Mouse (Mus musculus) left cerebral cortex, postnatal 25 days (tissue): ENCODE measurements around the gene Lsm7. TPM values are rescaled to one million over a fixed set of nuclear protein-coding genes. Genes with fewer than 3 reads are reported as not detected.

Experiments used
- DNase-seq, 2 experiments: peaks; one replicate each; pipeline ENCODE4 v3.0.0; 2022; ENCODE audit warnings: low spot score in 2 of 2, mixed read lengths in 1 of 2
- intact Hi-C: fragments of 180-260 bp; cut with DNase I; formaldehyde crosslinking; loops from one replicate; pipeline ENCODE4 v1.15.1; 2025
- total RNA-seq, 2 experiments: library from RNA; stranded (reverse); gene quantifications; 2 replicates each; pipeline ENCODE4 v1.2.3; 2021

The Lsm7 gene
- total RNA-seq, 2 experiments from 2014 or later: 35.9 to 47.8 TPM

GRCm38 (mm10) chr10:80880131-80880641, 25.2 kb upstream of the Lsm7 start:
- intact Hi-C loops: loop anchor here (1.0 to 2.0 kb wide), 2 partner anchors 58 to 115 kb away; no protein-coding TSS in a partner anchor

GRCm38 (mm10) chr10:80876594-80876993, 21.6 kb upstream of the Lsm7 start:
- DNase-seq: no peak
- intact Hi-C loops: loop anchor here (2.0 kb wide), 1 partner anchor 130 kb away; no protein-coding TSS in a partner anchor

More at GRCm38 (mm10) chr10:80880131-80880641, 25.2 kb upstream of the Lsm7 start:
- DNase-seq: peak; percentile 45 to 49

GRCm38 (mm10) chr10:80876028-80876427, 21.0 kb upstream of the Lsm7 start:
- intact Hi-C loops: loop anchor here (2.0 kb wide), 1 partner anchor 129 kb away; no protein-coding TSS in a partner anchor
- peak in 1 of 2 experiments; percentile 53 for DNase-seq

GRCm38 (mm10) chr10:80874035-80874434, 19.0 kb upstream of the Lsm7 start:
- DNase-seq: no peak
- intact Hi-C loops: loop anchor here (2.0 kb wide), 2 partner anchors 17 to 51 kb away; no protein-coding TSS in a partner anchor

- intact Hi-C loops: no loop called here
- no peak for DNase-seq
Measured at GRCm38 (mm10) chr10:80871581-80871980, 16.6 kb upstream of the Lsm7 start, which contains the start of gene Tmprss9. Tmprss9 (plus strand) TSS chr10:80871848.

GRCm38 (mm10) chr10:80870993-80871392, 16.0 kb upstream of the Lsm7 start:
- no peak for DNase-seq
- intact Hi-C loops: no loop called here

GRCm38 (mm10) chr10:80864446-80864845, 9.4 kb upstream of the Lsm7 start:
- intact Hi-C loops: no loop called here
- DNase-seq: no peak

- intact Hi-C loops: no loop called here
Measured at GRCm38 (mm10) chr10:80862305-80862704, 7.3 kb upstream of the Lsm7 start.

GRCm38 (mm10) chr10:80858350-80858935, 3.4 kb upstream of the Lsm7 start:
- no peak for DNase-seq
- intact Hi-C loops: no loop called here

More at GRCm38 (mm10) chr10:80862305-80862704, 7.3 kb upstream of the Lsm7 start:
- DNase-seq: no peak

GRCm38 (mm10) chr10:80857848-80858247, 2.8 kb upstream of the Lsm7 start:
- DNase-seq: no peak
- intact Hi-C loops: loop anchor here (2.0 kb wide), 1 partner anchor 17 kb away; no protein-coding TSS in a partner anchor

- DNase-seq: peak in 1 of 2 experiments; percentile 49
- intact Hi-C loops: loop anchor here (2.0 kb wide), 1 partner anchor 17 kb away; no protein-coding TSS in a partner anchor
Measured at GRCm38 (mm10) chr10:80857386-80857785, 2.4 kb upstream of the Lsm7 start.

GRCm38 (mm10) chr10:80856908-80857307, 1.9 kb upstream of the Lsm7 start:
- intact Hi-C loops: loop anchor here (2.0 kb wide), 1 partner anchor 18 kb away; no protein-coding TSS in a partner anchor
- DNase-seq: no peak

- peak in 1 of 2 experiments; percentile 67 for DNase-seq
- intact Hi-C loops: loop anchor here (2.0 kb wide), 1 partner anchor 19 kb away; no protein-coding TSS in a partner anchor
Measured at GRCm38 (mm10) chr10:80856267-80856666, 1.3 kb upstream of the Lsm7 start.

GRCm38 (mm10) chr10:80855749-80856073, 702 bp upstream of the Lsm7 start:
- intact Hi-C loops: loop anchor here (1.0 to 2.0 kb wide), 2 partner anchors 19 to 29 kb away; partner anchors contain the start of gene Oaz1

GRCm38 (mm10) chr10:80848571-80848970, 6.4 kb downstream of the Lsm7 start:
- intact Hi-C loops: no loop called here
- peak in 1 of 2 experiments; percentile 36 for DNase-seq

More at GRCm38 (mm10) chr10:80855749-80856073, 702 bp upstream of the Lsm7 start:
- no peak for DNase-seq

GRCm38 (mm10) chr10:80845732-80846131, 9.3 kb downstream of the Lsm7 start:
- DNase-seq: peak in 1 of 2 experiments; percentile 86
- intact Hi-C loops: no loop called here

GRCm38 (mm10) chr10:80845055-80845693, 9.8 kb downstream of the Lsm7 start:
- intact Hi-C loops: no loop called here
- DNase-seq: no peak

GRCm38 (mm10) chr10:80843931-80844547, 11.0 kb downstream of the Lsm7 start, which contains the start of gene Lingo3:
Lingo3 (minus strand) TSS chr10:80844039.
- intact Hi-C loops: no loop called here
- peak; percentile 60 to 65 for DNase-seq

GRCm38 (mm10) chr10:80843087-80843930, 11.7 kb downstream of the Lsm7 start:
- no peak for DNase-seq
- intact Hi-C loops: no loop called here
